Mouse (Mus musculus): ENCODE data around the gene Nsmce4a. TPM values are rescaled to one million over a fixed set of nuclear protein-coding genes. Genes with fewer than 3 reads are reported as not detected.
A peak's percentile ranks its signal among the peaks of the same experiment; 100 is the strongest.

Nsmce4a gene
- polyA plus RNA-seq, 1 experiment from 2014 or later = 152 TPM

DNA sequence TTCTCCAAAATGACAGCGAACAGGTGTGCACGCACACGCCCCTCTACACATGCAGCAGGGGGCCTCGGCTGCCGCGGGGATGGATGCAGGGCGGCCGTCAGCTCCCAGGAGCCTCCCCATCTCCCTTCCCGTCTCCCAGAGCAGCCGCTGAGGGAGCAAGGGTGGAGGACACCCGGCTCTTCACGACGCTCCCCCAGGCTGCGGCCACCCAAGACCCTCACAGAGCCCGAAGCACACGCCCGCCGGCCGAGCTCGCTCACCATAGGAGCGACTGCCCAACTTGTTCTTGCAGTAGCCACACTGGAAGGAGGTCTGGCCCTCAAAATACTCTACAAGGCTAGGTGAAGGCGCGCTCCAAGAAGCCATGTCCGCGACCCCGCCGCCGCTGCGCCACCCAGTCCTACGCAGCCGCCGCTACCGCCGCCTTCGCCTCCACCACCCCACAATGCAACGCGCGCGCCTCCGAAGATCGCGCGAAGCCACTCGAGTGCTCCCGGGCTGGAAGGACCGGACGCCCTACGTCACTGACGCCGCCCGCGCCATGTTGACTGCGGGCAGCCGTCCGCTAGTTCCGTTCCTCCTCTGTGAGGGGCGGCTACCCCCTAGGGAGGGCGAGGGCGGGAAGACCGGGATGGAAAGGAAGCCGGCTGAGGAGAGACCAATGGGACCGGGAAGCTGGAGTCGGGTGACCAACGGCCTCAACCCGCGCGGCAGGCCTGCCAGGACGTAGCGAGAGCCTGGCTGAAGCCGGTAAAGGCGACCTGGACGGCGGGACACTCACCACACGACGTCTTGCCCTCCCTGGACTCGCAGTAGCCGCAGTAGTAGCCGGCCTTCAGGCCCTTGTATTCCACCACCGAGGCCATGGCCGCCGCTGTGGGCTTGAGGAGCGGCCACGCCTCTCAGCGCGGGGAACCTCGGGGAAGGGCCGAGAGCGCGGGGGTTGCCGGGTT, 53.5 kb downstream of the Nsmce4a start:
- Histone ChIP-seq H3K27me3 (ENCODE audit: insufficient read depth, poor library complexity, severe bottlenecking) (no peaks in the 10 kb centered on the region), H3K4me3 (peak overlapping the region; percentile 84), H3K27ac (peak overlapping the region; percentile 100), H3K9me3 (no peaks in the 10 kb centered on the region), H3K36me3 (peaks cover 9% of the 10 kb centered on the region), H3K4me1 (peaks cover 27% of the 10 kb centered on the region)
- WGBS = under 1% methylated on average over 87 of the region's 90 CpGs
- DNase-seq (ENCODE audit: low spot score) = peak; percentile 99

DNA sequence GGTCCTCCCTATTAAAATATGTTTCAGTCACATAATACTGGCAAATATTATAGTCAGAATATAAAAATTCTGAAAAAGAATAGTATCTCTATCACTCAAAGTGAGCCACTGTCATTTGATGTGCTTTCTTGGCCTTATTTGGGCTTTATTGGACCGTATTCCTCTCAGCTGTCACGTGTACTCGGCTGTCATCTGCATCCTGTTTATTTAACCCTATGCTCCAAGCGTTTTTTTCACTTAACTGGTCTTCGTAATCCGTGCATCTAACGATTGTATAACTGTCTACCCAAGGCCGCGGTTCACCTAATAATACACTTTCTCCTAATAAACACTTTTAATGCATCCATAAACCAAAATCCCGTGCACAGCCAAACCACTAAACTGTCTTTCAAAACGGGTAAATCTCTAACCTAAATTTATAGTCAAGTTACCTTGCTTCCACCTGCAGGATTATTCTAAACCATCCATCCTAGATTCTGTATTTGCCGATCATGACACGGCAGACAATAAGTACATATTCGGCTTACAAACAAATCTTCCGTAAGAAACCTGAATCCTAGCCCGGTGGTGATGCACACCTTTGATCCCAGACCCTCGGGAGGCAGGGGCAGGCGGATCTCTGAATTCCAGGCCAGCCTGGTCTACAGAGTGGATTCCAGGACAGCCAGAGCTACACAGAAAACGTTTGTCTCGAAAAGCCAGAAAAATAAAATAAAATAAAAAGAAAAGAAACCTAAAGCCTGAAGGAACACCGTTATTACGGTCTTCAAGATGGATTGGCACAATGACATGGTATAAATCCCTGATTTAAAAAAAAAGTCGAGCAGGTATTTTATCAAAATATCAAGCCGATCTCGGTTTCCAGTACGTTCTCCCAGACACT, 54.5 kb downstream of the Nsmce4a start:
- WGBS = 41% methylated on average over 26 of the region's 26 CpGs
- Histone ChIP-seq H3K27me3 (ENCODE audit: insufficient read depth, poor library complexity, severe bottlenecking) (no peaks in the 10 kb centered on the region), H3K27ac (peak overlapping the region; percentile 100), H3K4me1 (peaks cover 27% of the 10 kb centered on the region), H3K36me3 (peaks cover 14% of the 10 kb centered on the region), H3K9me3 (no peaks in the 10 kb centered on the region), H3K4me3 (peak overlapping the region; percentile 84)
- no peak for DNase-seq (ENCODE audit: low spot score)

DNA sequence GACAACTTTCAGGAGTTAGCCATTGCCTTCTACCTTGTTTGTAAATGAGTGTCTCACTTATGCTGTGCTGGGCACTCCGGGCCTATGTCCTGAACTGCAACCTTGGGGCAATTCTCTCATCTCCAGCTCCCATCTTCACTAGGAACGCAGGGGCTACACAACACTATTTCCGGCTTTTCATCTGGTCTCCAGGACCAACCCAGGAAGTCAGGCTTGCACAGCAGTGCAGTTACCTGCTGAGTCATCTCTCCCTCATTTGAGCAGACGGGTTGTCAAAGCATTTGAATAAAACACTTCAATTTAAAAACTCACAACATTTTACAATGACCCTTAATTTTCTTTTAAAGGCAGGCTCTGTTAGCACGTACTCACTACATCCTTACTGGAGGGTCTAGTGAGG, 62.7 kb downstream of the Nsmce4a start:
- no peak overlapping the region for H3K27ac ChIP-seq
- no peaks in the 10 kb centered on the region for H3K27me3 ChIP-seq (ENCODE audit: insufficient read depth, poor library complexity, severe bottlenecking)
- H3K4me1 ChIP-seq = no peaks in the 10 kb centered on the region
- H3K4me3 ChIP-seq = no peak overlapping the region
- peaks cover 82% of the 10 kb centered on the region for H3K36me3 ChIP-seq
- WGBS = 92% methylated on average over 5 of the region's 5 CpGs
- no peaks in the 10 kb centered on the region for H3K9me3 ChIP-seq
- DNase-seq (ENCODE audit: low spot score) = no peak

DNA sequence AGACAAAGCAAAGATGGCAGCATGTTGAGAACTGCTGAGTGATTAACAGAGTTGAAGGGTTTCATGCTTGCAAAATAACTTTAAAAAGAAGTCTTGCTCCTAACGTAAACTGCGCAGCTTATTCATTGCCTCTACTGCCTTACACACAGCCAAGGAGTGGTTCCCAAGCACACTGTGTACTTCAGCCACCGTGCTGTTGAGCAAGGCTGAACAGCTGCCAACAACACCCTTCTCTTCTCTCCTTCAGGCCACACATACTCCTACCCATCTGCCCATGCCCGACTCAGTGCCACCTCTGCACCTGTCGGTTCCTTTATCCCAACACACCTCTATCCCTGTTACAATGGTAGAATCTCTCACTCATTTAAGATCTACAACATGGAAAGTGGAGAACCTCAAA, 69.9 kb downstream of the Nsmce4a start:
- Histone ChIP-seq H3K4me1 (no peaks in the 10 kb centered on the region), H3K9me3 (no peaks in the 10 kb centered on the region), H3K36me3 (peaks cover 74% of the 10 kb centered on the region), H3K27me3 (ENCODE audit: insufficient read depth, poor library complexity, severe bottlenecking) (no peaks in the 10 kb centered on the region), H3K4me3 (no peak overlapping the region), H3K27ac (no peak overlapping the region)
- WGBS = 94% methylated on average over 5 of the region's 5 CpGs
- DNase-seq (ENCODE audit: low spot score) = no peak

DNA sequence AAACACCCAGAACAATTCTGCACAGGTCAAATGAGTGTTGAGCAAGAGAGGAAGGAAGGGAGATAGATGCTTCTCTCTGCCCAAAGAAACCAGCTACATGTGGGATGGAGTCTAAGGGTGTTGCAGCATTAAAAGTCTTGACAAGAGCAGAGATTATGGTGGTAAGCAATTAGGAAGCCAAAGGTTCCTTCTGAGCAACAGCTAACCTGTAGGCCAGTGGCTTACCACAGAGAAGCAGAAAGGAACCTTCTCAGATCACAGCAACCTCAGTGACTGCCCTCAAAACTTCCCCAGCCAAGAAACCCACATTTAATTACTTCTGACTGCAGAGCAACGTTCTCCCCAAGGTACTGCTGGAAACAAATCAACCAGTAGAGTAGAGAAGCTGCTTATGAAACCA, 71.4 kb downstream of the Nsmce4a start:
- Histone ChIP-seq H3K4me3 (no peak overlapping the region), H3K36me3 (peaks cover 59% of the 10 kb centered on the region), H3K9me3 (no peaks in the 10 kb centered on the region), H3K27me3 (ENCODE audit: insufficient read depth, poor library complexity, severe bottlenecking) (no peaks in the 10 kb centered on the region), H3K27ac (no peak overlapping the region), H3K4me1 (no peaks in the 10 kb centered on the region)
- 97% methylated on average over 1 of the region's 1 CpGs for WGBS
- no peak for DNase-seq (ENCODE audit: low spot score)

DNA sequence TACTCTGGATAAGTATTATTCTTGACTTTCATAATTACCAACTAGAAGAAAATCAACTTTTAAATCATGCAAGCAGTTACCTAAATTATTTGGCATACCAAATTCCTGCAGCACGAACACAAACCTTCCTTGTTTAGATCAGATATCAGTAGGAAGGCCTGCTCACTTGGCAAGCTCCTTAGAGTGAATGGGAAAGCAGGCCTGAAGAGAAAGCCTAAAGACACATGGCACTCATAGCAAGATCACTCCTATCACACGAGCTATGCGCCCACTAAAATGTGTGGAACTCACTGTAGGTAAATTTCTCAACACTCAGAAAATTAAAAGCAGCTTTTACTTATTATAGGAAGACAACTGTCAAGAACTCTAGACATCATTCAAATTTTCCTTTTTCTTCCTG, 79.6 kb downstream of the Nsmce4a start:
- Histone ChIP-seq H3K27ac (no peak overlapping the region), H3K36me3 (peaks cover 15% of the 10 kb centered on the region), H3K4me3 (no peak overlapping the region), H3K9me3 (no peaks in the 10 kb centered on the region), H3K4me1 (no peaks in the 10 kb centered on the region; the same call in 1 of the 2 replicates), H3K27me3 (ENCODE audit: insufficient read depth, poor library complexity, severe bottlenecking) (no peaks in the 10 kb centered on the region)
- 76% methylated on average over 3 of the region's 3 CpGs for WGBS
- DNase-seq (ENCODE audit: low spot score) = no peak

- Histone ChIP-seq H3K9me3 (no peaks in the 10 kb centered on the region), H3K27ac (no peak overlapping the region), H3K4me3 (no peak overlapping the region), H3K4me1 (no peaks in the 10 kb centered on the region; the same call in 1 of the 2 replicates), H3K36me3 (peaks cover 26% of the 10 kb centered on the region), H3K27me3 (ENCODE audit: insufficient read depth, poor library complexity, severe bottlenecking) (no peaks in the 10 kb centered on the region)
- no peak for DNase-seq (ENCODE audit: low spot score)
These were observed 80.9 kb downstream of the Nsmce4a start for GRCm38 (mm10) chr7:130492026-130492425.

Other genes with a start within 250 kb of the Nsmce4a start
- gene Ate1, start 52.7 kb downstream of the Nsmce4a start, polyA plus RNA-seq (2016; fragmentation: Nextera tagmentation; extraction: Ambion mirVana) = 59.2 and 62.6 TPM in 2 replicates
- 44.8 and 50.8 TPM in 2 replicates for gene Tacc2, start 4.3 kb upstream of the Nsmce4a start, polyA plus RNA-seq (2016; fragmentation: Nextera tagmentation; extraction: Ambion mirVana)
- gene Btbd16, start 201.0 kb upstream of the Nsmce4a start, polyA plus RNA-seq (2016; fragmentation: Nextera tagmentation; extraction: Ambion mirVana) = 0.07 and 0.40 TPM in 2 replicates